Mouse (Mus musculus) forebrain, embryonic 12.5 days (tissue): ENCODE measurements at regions not wholly inside any gene's neighbourhood (a gene's known extent, or its start where the extent isn't known, plus 50 kb on each side); places are given as distances from the start of the nearest gene placed in this dataset.

Experiments used
- ATAC-seq: fragments of 200-750 bp; cut with Nextera tagmentation; 2 replicates; pipeline ENCODE4 v1.8.0; 2017; ENCODE audit warnings: moderate TSS enrichment; ENCODE audit not compliant: low FRiP score
- H3K27ac ChIP-seq: fragments of 300-500 bp; sonication (generic); 2 replicates; pipeline ENCODE4 v1.5.1; 2016; ENCODE audit warnings: mild to moderate bottlenecking
- H3K27me3 ChIP-seq: fragments of 300-500 bp; sonication (generic); 2 replicates; pipeline ENCODE4 v1.6.1; 2016; ENCODE audit warnings: mild to moderate bottlenecking
- H3K36me3 ChIP-seq: fragments of 300-500 bp; sonication (generic); replicated peaks from 2 replicates; pipeline ENCODE4 v1.6.1; 2016; ENCODE audit warnings: mild to moderate bottlenecking
- H3K4me1 ChIP-seq: fragments of 300-500 bp; sonication (generic); 2 replicates; pipeline ENCODE4 v1.6.1; 2016
- H3K4me2 ChIP-seq: fragments of 300-500 bp; sonication (generic); 2 replicates; pipeline ENCODE4 v1.6.1; 2016; ENCODE audit warnings: mild to moderate bottlenecking, moderate library complexity
- H3K4me3 ChIP-seq: fragments of 300-500 bp; sonication (generic); replicated peaks from 2 replicates; pipeline ENCODE4 v1.5.1; 2016; ENCODE audit warnings: mild to moderate bottlenecking
- H3K9ac ChIP-seq: fragments of 300-500 bp; sonication (generic); 2 replicates; pipeline ENCODE4 v1.6.1; 2016; ENCODE audit warnings: mild to moderate bottlenecking
- H3K9me3 ChIP-seq: fragments of 300-500 bp; sonication (generic); 2 replicates; pipeline ENCODE4 v1.6.1; 2016
- WGBS: fragments of 180-500 bp; shearing (Covaris S2); methylation state at CpG from one replicate; pipeline ENCODE4 v1.1.7; 2016; 5-methylcytosine and 5-hydroxymethylcytosine counted together

DNA sequence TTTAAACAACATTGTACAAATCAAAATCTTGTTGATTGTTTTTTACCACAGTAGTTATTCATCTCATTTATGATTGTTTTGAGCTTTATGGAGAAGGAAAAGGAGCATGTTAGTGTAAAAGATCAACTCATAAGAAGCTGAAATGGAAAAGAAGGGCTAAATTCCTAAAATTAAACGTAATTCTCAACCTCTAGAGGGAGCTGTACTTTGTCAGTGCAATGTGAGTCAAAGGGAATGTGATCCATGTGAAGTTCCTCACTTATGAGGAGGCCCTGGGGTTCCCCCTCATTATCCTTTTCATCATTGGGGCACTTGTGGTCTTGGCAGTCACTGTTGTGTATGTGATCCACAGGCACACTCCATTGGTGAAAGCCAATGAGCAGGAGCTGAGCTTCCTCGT is 54.0 kb upstream of the Vmn2r7 start:
- WGBS = 57% methylated on average over 2 of the region's 2 CpGs
- ATAC-seq = no peak
- H3K9me3 ChIP-seq = no peaks in the 10 kb centered on the region
- no peak overlapping the region for H3K27ac ChIP-seq
- no peaks in the 10 kb centered on the region for H3K36me3 ChIP-seq
- H3K4me1 ChIP-seq = no peaks in the 10 kb centered on the region
- H3K9ac ChIP-seq = no peak overlapping the region
- no peak overlapping the region for H3K4me2 ChIP-seq
- H3K27me3 ChIP-seq = no peaks in the 10 kb centered on the region
- H3K4me3 ChIP-seq = no peak overlapping the region

DNA sequence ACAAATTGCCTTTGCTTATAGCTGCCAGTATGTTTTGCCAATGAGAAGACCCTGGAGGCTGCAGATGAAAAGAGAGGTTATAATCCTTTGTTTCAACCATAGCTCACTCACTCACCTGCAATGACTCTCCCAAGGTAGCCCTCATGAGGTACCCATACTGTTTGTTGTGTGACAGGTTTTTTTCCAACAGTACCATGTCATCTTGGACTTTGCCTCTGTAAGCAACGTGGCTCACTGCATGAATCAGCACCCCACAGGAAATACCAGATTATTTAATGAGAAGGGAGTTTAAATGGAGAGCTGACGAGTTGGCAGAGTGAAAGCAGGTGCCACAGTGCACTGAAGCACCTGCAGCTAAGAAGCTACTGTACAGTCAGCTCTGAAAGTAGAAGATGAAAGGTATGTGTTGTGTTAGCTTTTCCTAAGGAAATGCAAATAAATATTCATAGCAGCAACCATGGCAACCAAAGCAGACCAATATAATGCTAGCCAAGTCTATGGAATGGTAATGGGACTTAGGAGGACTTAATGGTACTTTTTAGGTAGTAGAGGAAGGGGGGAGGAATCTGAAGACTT is 56.8 kb upstream of the Vmn2r7 start:
- no peaks in the 10 kb centered on the region for H3K36me3 ChIP-seq
- no peak for ATAC-seq
- H3K9ac ChIP-seq = no peak overlapping the region
- no peaks in the 10 kb centered on the region for H3K9me3 ChIP-seq
- H3K4me1 ChIP-seq = no peaks in the 10 kb centered on the region
- no peaks in the 10 kb centered on the region for H3K27me3 ChIP-seq
- no peak overlapping the region for H3K4me3 ChIP-seq
- H3K4me2 ChIP-seq = no peak overlapping the region
- no peak overlapping the region for H3K27ac ChIP-seq
- 57% methylated on average over 2 of the region's 2 CpGs for WGBS

DNA sequence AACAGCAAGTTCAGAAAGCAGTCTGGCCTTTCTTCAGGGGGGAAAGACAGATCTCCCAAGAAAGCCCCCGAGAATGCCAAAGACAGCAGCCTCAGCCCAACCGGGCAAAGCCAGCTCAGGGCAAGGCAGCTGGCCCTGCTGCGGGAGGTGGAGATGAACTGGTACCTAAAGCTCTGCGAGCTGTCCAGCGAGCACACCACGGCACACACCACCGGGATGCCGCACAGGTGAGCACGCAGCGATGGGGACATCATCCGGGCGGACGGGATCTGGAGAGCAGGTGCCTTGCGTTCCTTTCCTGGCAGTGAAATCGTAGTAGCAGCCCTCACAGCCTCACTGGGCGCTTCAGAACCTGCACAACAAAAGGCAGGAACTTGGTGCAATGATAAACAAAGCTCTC is 104.7 kb upstream of the Vmn2r7 start:
- Histone ChIP-seq H3K27me3 (peaks cover 7% of the 10 kb centered on the region), H3K4me1 (peaks cover 6% of the 10 kb centered on the region), H3K9me3 (no peaks in the 10 kb centered on the region), H3K27ac (no peak overlapping the region), H3K4me2 (peak overlapping the region; percentile 56), H3K4me3 (peak overlapping the region; percentile 32), H3K9ac (0 out of 2 replicates have a peak overlapping the region, but pooled peaks have one; percentile 21), H3K36me3 (no peaks in the 10 kb centered on the region)
- 7% methylated on average over 16 of the region's 16 CpGs for WGBS
- peak; percentile 53; the same call in 1 of the 2 replicates for ATAC-seq

DNA sequence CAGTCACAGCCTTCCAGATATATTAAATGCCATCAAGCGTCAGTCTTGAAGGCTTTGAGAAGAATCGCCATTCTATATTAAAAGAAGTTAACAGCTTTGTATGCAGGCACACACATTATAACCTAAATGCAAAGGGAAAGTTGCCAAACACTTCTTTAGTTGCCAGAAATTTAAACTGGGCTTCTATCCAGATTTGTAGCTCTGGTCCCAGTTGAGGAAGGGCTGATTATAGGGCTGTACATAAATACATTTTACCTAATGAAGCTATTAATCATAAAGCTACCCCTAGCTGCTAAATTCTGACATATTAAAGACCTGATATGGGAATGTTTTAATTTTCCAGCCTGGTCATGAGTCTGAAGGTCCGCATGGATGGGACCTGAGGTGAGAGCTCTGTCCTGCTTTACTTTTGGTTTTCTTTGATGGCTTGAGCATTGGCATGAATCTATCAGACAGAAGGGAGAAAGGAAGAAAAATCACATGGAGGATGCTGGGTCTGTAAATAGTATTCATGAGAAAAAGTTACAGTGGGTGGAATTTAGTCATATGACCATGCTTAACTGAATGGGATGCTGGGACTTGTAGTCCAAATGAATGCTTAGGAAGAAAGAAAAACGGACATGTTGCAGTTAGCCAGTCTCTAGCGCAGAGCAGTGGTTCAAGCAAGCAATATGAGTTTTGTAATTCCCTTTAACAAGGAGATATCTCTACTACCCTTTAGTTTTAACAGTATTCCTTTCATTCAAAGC is 120.3 kb upstream of the Vmn2r7 start:
- Histone ChIP-seq H3K9me3 (no peaks in the 10 kb centered on the region), H3K4me3 (no peak overlapping the region), H3K9ac (no peak overlapping the region), H3K4me2 (no peak overlapping the region), H3K4me1 (no peaks in the 10 kb centered on the region), H3K36me3 (no peaks in the 10 kb centered on the region), H3K27me3 (no peaks in the 10 kb centered on the region), H3K27ac (no peak overlapping the region)
- 92% methylated on average over 5 of the region's 5 CpGs for WGBS
- no peak for ATAC-seq

DNA sequence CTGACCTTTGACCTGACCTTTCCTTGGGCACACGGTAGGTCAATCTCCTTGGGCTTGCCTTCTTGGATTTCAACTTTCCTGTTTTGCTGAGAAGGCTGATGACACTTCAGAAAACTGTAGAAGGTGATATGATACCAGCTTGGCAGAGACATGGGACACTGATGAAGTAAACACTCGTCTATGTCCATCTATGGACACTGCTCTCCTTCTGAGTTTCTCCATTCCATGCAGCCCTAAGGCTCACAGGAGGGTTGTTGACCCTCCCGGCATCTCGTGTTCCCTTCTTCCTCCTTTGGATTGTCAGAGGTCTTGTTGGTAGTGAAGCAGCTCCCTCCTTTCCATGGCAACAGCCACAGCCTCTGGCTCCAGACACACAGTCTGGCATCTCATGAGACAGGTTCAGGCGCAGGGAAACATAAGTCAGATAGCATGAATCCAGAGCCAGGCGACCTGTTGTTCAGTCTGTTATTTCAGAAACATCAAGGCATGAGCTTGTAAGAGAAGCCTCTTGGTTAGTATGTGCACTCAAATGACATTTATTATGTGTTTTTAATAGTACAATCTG is 120.9 kb upstream of the Vmn2r7 start:
- Histone ChIP-seq H3K9me3 (no peaks in the 10 kb centered on the region), H3K9ac (no peak overlapping the region), H3K4me1 (no peaks in the 10 kb centered on the region), H3K36me3 (no peaks in the 10 kb centered on the region), H3K27ac (no peak overlapping the region), H3K27me3 (no peaks in the 10 kb centered on the region), H3K4me3 (no peak overlapping the region), H3K4me2 (no peak overlapping the region)
- WGBS = 80% methylated on average over 6 of the region's 6 CpGs
- no peak for ATAC-seq

DNA sequence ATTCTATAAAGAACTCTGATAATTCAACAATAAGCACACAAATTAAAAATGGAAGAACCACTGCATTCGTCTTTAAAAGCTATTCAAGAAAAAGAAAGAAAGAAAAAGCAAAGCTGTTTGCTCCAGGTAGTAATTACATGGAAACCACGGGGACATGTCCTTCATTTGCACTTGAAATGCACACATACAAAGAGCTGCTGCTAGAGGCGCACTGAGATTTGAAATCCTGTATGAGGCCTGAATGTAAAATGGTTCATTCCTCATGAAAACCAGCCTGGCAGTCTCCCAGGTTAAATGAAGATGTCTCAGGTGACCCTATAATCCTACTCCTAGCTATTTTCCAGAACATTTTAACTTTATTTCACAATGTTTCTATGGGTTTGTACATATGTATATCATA is 123.7 kb upstream of the Vmn2r7 start:
- H3K9ac ChIP-seq = no peak overlapping the region
- no peak overlapping the region for H3K4me3 ChIP-seq
- H3K9me3 ChIP-seq = no peaks in the 10 kb centered on the region
- H3K4me2 ChIP-seq = no peak overlapping the region
- no peaks in the 10 kb centered on the region for H3K36me3 ChIP-seq
- 44% methylated on average over 3 of the region's 3 CpGs for WGBS
- H3K4me1 ChIP-seq = no peaks in the 10 kb centered on the region
- H3K27ac ChIP-seq = no peak overlapping the region
- ATAC-seq = no peak
- no peaks in the 10 kb centered on the region for H3K27me3 ChIP-seq

DNA sequence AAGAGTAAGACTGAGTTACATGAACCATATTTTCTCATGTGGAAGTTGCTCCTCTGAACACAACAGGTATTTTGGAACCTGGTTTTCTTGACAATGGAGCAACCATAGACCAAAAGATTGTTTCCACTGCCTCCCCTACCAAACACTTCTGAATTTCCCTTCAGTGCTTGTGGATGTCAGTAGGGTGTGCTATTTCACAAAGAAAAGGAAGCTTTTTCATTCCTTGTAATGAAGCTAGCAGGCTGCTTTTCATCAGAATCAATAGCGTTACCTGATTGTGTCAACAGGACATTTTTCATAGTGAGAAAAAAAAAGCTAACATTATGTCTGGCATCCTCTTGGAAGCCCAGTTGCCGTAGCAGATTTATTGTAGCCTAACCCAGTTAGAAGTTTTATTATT is 124.8 kb upstream of the Kcnab1 start:
- Histone ChIP-seq H3K36me3 (no peaks in the 10 kb centered on the region), H3K4me2 (no peak overlapping the region), H3K4me3 (no peak overlapping the region), H3K27ac (no peak overlapping the region), H3K9ac (no peak overlapping the region), H3K27me3 (no peaks in the 10 kb centered on the region), H3K4me1 (no peaks in the 10 kb centered on the region), H3K9me3 (peaks cover 5% of the 10 kb centered on the region; the same call in 1 of the 2 replicates)
- no peak for ATAC-seq
- 74% methylated on average over 2 of the region's 2 CpGs for WGBS

DNA sequence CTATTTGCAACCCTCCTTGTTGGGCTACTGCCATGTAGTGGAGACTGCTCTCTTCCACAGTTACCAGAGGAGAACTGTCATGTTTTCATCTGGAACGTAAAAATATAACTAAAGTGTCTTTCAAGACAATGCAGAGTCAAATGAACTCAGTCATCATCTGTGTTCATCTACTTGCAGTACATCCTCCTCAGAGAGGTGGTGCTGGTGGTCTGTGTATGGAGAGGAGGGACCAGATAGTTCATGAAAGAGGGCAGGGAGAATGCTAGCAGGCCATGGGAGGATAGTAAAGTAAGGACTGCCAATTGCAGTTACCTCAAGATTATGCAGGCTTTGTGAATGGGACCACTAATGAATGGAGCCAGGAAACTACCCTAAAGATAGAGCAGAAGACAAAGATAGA is 121.5 kb upstream of the Kcnab1 start:
- no peak overlapping the region for H3K27ac ChIP-seq
- 64% methylated on average over 1 of the region's 1 CpGs for WGBS

DNA sequence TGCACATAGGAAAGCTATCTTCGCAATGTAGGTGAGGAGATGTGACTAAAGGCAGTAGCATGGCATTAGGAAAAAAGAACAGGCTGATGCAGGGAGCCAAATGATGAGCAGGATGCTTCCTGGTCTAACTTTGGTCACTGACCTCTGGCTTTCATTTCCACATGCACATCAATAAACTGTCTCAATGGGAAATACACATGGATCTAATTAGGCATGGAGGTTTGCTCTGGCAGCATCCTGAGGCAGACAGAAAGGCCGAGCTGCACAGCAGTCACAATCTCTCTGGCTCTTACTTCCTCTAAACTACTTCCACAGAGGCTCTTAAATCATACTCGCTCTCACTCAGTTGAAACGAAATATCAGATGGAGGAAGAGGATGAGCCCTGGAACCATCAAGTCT is 112.7 kb upstream of the Kcnab1 start:
- H3K9ac ChIP-seq = no peak overlapping the region
- H3K36me3 ChIP-seq = no peaks in the 10 kb centered on the region
- H3K4me1 ChIP-seq = no peaks in the 10 kb centered on the region
- no peaks in the 10 kb centered on the region for H3K27me3 ChIP-seq
- no peak overlapping the region for H3K4me3 ChIP-seq
- H3K9me3 ChIP-seq = no peaks in the 10 kb centered on the region
- 89% methylated on average over 4 of the region's 4 CpGs for WGBS
- no peak overlapping the region for H3K27ac ChIP-seq
- no peak overlapping the region for H3K4me2 ChIP-seq
- ATAC-seq = no peak

More for the DNA sequence above, 121.5 kb upstream of the Kcnab1 start:
- Histone ChIP-seq H3K9me3 (peaks cover 5% of the 10 kb centered on the region; the same call in 1 of the 2 replicates), H3K27me3 (no peaks in the 10 kb centered on the region), H3K4me3 (no peak overlapping the region), H3K36me3 (no peaks in the 10 kb centered on the region), H3K4me1 (no peaks in the 10 kb centered on the region), H3K4me2 (no peak overlapping the region), H3K9ac (no peak overlapping the region)
- ATAC-seq = no peak

DNA sequence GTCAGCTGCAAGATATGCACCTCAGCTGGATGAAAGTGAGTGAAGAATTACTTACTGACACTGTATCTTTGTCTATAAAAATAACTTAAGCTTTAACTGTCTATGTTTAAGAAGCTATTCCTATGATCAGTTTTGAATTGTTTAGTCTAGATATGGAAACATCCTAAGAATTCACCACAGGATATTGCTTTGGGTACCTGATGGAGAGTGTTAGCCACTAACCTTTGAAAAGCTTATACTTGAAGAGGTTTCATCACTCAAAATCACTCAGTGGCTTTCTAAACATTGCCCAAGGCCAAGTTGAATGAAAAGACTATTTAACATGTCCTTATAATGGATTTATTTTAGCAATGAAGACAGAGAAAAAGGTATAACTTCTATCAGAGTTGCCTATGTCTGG is 111.6 kb upstream of the Kcnab1 start:
- Histone ChIP-seq H3K4me1 (no peaks in the 10 kb centered on the region), H3K9me3 (no peaks in the 10 kb centered on the region), H3K27me3 (no peaks in the 10 kb centered on the region), H3K4me3 (no peak overlapping the region), H3K4me2 (no peak overlapping the region), H3K9ac (no peak overlapping the region), H3K27ac (no peak overlapping the region), H3K36me3 (no peaks in the 10 kb centered on the region)
- ATAC-seq = no peak

DNA sequence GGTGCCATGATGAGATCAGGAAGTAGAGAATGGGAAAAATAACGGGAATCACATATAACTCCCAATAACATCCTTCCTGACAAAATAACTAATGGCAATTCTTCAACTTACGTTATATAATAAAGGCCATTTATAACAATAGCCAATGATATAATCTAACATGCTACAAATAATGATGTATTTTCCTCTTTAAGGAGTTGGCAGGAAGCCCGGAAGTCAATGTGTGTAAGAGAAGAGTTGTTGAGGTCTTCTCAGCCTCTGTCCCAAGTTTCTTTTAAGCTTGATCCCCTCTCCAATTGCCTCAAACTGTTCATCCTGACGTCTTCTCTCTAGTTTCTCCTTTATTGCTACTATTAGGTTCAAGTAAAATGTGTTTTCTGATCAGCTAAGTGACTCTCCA is 108.1 kb upstream of the Kcnab1 start:
- H3K4me2 ChIP-seq = no peak overlapping the region
- ATAC-seq = no peak
- no peak overlapping the region for H3K9ac ChIP-seq
- H3K27ac ChIP-seq = no peak overlapping the region
- H3K36me3 ChIP-seq = no peaks in the 10 kb centered on the region
- WGBS = 85% methylated on average over 4 of the region's 4 CpGs
- no peaks in the 10 kb centered on the region for H3K27me3 ChIP-seq
- no peaks in the 10 kb centered on the region; the same call in 1 of the 2 replicates for H3K4me1 ChIP-seq
- H3K9me3 ChIP-seq = no peaks in the 10 kb centered on the region
- H3K4me3 ChIP-seq = no peak overlapping the region

DNA sequence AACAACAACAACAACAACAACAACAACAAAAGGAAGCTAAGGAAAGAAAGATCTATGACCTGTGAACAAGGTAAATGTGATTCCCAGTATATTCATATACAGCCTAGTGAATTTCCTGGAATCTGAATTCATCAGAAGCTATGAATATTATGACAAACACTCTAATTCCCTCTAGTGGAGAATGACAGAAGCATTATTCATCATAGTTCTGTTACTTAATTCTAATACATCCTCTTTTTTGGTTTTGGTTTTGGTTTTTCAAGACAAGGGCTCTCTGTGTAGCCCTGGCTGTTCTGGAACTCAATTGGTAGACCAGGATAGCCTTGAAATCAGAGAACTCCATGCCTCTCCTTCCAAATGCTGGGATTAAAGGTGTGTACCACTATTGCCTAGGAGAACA is 106.6 kb upstream of the Kcnab1 start:
- ATAC-seq = no peak
- Histone ChIP-seq H3K36me3 (no peaks in the 10 kb centered on the region), H3K4me2 (no peak overlapping the region), H3K4me3 (no peak overlapping the region), H3K4me1 (no peaks in the 10 kb centered on the region; the same call in 1 of the 2 replicates), H3K27ac (no peak overlapping the region), H3K9me3 (no peaks in the 10 kb centered on the region), H3K27me3 (no peaks in the 10 kb centered on the region), H3K9ac (no peak overlapping the region)

DNA sequence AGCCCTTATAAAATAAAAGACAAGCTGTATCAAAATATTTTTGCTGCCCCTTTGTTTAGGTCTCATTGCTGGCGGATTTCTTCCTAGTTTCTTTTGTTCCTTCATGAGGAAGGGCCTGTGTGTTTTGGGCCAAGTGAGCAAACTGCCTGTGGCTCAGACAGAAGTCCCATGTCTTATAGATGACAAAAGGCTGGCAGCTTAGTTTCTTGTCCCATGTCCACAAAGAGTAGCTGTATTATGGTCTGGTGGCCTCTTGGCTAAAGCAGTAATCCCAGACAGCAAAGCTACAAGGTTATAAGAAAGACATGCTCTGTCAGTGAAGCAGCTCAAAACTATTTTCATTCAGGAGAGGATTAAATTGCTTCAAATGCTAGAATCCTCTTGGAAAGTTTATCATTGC is 103.1 kb upstream of the Kcnab1 start:
- Histone ChIP-seq H3K9ac (no peak overlapping the region), H3K4me2 (no peak overlapping the region), H3K36me3 (no peaks in the 10 kb centered on the region), H3K4me1 (no peaks in the 10 kb centered on the region; the same call in 1 of the 2 replicates), H3K4me3 (no peak overlapping the region), H3K9me3 (no peaks in the 10 kb centered on the region), H3K27ac (no peak overlapping the region), H3K27me3 (no peaks in the 10 kb centered on the region)
- no peak for ATAC-seq
- 47% methylated on average over 1 of the region's 1 CpGs for WGBS
